11 mouse cellular contexts compared by ENCODE assay signal in the genomic region with DNA sequence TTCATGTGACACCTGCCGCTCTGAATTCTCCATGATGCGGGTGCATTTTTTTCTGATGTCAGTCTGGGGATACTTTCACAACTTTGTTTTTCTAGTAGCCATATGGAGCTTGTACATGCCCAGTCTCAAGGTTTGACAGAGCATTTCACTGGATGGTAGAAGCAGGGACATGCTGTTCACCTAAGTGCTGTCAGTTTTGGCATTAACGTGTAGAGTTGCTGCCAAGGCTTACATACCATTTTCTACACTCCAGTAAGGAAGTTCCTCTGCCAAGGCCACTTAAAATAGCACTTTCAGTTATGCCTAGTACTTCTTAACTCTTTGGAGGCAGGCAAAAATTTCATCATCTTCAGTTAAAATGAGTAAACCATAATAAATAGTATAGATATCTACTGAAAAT.
DNase-seq lines count a peak whose midpoint lies in the region; ATAC-seq and TF ChIP-seq lines count a peak whose summit lies in the region.
"Had no signal": no experiment of that assay in that cellular context is flagged by ENCODE, and none has a peak within 500 bp of the region (broad histone marks: within the 10 kb centered on the region; RNA-seq: fewer than 3 reads in every experiment).

No protein-coding gene starts in this region.

- H3K9ac ChIP-seq in heart, embryonic 12.5 days: no peak overlapping the region
- no peak overlapping the region for H3K9ac ChIP-seq in forebrain, postnatal 0 days
- H3K9ac ChIP-seq: embryonic facial prominence, embryonic 15.5 days; hindbrain, embryonic 14.5 days had no signal

- no peak for TF ChIP-seq CTCF in forebrain, postnatal 0 days (IDR thresholded peaks at IDR 0.05; ENCODE audit: low read depth)

- no peaks in the 10 kb centered on the region for H3K36me3 ChIP-seq in heart, embryonic 12.5 days
- H3K36me3 ChIP-seq in forebrain, postnatal 0 days (ENCODE audit: insufficient read depth): no peaks in the 10 kb centered on the region
- H3K36me3 ChIP-seq: embryonic facial prominence, embryonic 15.5 days had no signal

- ATAC-seq in heart, embryonic 12.5 days (ENCODE audit: insufficient number of reproducible peaks, low FRiP score): no peak
- ATAC-seq in forebrain, postnatal 0 days: peak; percentile 82

- H3K9me3 ChIP-seq in heart, embryonic 12.5 days (replicated peaks): 0 out of 2 replicates have a peak, but pooled peaks cover 3% of the 10 kb centered on the region
- no peaks in the 10 kb centered on the region for H3K9me3 ChIP-seq in forebrain, postnatal 0 days (ENCODE audit: low read length)
- H3K9me3 ChIP-seq: embryonic facial prominence, embryonic 15.5 days had no signal

- H3K4me2 ChIP-seq in heart, embryonic 12.5 days: no peak overlapping the region
- H3K4me2 ChIP-seq in forebrain, postnatal 0 days (ENCODE audit: low read depth): no peak overlapping the region
- H3K4me2 ChIP-seq: embryonic facial prominence, embryonic 15.5 days; hindbrain, embryonic 14.5 days had no signal

- 68% methylated on average over 3 of the region's 3 CpGs for WGBS in heart, embryonic 12.5 days
- WGBS in forebrain, postnatal 0 days: 52% methylated on average over 3 of the region's 3 CpGs

- intact Hi-C loops in left cerebral cortex, postnatal 25 days (cut with DNase I): no loop called here

- H3K4me1 ChIP-seq in heart, embryonic 12.5 days (replicated peaks): no peaks in the 10 kb centered on the region
- no peaks in the 10 kb centered on the region for H3K4me1 ChIP-seq in forebrain, postnatal 0 days (ENCODE audit: insufficient read depth)
- H3K4me1 ChIP-seq: embryonic facial prominence, embryonic 15.5 days had no signal

- no peak overlapping the region for H3K4me3 ChIP-seq in heart, embryonic 12.5 days
- no peak overlapping the region for H3K4me3 ChIP-seq in forebrain, postnatal 0 days (ENCODE audit: low read depth, low read length)
- H3K4me3 ChIP-seq: embryonic facial prominence, embryonic 15.5 days; myocyte had no signal

- H3K27me3 ChIP-seq in heart, embryonic 12.5 days (replicated peaks): no peaks in the 10 kb centered on the region
- H3K27me3 ChIP-seq in forebrain, postnatal 0 days (ENCODE audit: insufficient read depth, low read length): no peaks in the 10 kb centered on the region
- H3K27me3 ChIP-seq: embryonic facial prominence, embryonic 15.5 days had no signal

- no peak overlapping the region for H3K27ac ChIP-seq in heart, embryonic 12.5 days (ENCODE audit: poor library complexity, severe bottlenecking)
- no peak overlapping the region for H3K27ac ChIP-seq in forebrain, postnatal 0 days (ENCODE audit: low read depth, low read length)
- H3K27ac ChIP-seq: embryonic facial prominence, embryonic 15.5 days; hindbrain, embryonic 14.5 days had no signal

- DNase-seq in heart, adult 18-20 months: peak; percentile 65 to 82
- DNase-seq in cerebellum, adult 11-12 months: peak; percentile 85
- peak; percentile 77 for DNase-seq in forebrain, postnatal 0 days
- peak; percentile 4 to 81 for DNase-seq in left cerebral cortex, postnatal 25 days (ENCODE audit: low spot score in 2 of 2)
- no peak for DNase-seq in ovary, adult 18-20 months (ENCODE audit: low spot score)
- no peak for DNase-seq in spleen, postnatal 10 days (ENCODE audit: low spot score in 2 of 2)
- DNase-seq in embryo, embryonic 10.5 days (ENCODE audit: low spot score): no peak

Comparison
In these comparisons a context has a peak if more than half of its experiments do, and no peak if none do; other contexts are left out.
1. DNase-seq: peak in heart, adult 18-20 months (2 of 2), cerebellum, adult 11-12 months (single experiment), forebrain, postnatal 0 days (single experiment) and left cerebral cortex, postnatal 25 days (2 of 2); none in ovary, adult 18-20 months (single experiment), spleen, postnatal 10 days (0 of 2) and embryo, embryonic 10.5 days (single experiment).